Mouse (Mus musculus): ENCODE measurements at regions not wholly inside any gene's neighbourhood (a gene's known extent, or its start where the extent isn't known, plus 50 kb on each side); places are given as distances from the start of the nearest gene placed in this dataset.

GRCm38 (mm10) chr6:16365450-16365849 is 532.8 kb downstream of the Tfec start:
- DNase-seq (ENCODE audit: low spot score): no peak

DNA sequence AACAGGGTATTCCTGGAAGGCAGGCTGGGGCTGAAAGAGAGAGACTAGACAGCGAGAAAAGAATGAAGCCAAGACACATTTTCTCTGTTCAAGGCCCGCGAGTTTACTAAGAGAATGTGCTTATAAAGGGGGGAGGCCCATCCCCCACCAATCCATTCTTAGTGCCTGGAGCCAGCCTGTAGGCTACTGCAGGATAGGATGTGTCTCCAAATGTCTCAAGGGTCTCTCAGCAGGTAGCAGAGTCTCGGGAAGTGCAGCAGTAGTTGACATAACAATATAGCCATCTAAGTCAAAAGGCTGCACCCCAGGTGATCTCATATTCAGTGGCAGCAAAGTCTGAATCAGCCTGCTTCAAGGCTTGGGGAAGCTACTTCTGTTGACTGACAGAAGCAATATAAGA is 536.2 kb downstream of the Tfec start:
- no peak for DNase-seq (ENCODE audit: low spot score)

DNA sequence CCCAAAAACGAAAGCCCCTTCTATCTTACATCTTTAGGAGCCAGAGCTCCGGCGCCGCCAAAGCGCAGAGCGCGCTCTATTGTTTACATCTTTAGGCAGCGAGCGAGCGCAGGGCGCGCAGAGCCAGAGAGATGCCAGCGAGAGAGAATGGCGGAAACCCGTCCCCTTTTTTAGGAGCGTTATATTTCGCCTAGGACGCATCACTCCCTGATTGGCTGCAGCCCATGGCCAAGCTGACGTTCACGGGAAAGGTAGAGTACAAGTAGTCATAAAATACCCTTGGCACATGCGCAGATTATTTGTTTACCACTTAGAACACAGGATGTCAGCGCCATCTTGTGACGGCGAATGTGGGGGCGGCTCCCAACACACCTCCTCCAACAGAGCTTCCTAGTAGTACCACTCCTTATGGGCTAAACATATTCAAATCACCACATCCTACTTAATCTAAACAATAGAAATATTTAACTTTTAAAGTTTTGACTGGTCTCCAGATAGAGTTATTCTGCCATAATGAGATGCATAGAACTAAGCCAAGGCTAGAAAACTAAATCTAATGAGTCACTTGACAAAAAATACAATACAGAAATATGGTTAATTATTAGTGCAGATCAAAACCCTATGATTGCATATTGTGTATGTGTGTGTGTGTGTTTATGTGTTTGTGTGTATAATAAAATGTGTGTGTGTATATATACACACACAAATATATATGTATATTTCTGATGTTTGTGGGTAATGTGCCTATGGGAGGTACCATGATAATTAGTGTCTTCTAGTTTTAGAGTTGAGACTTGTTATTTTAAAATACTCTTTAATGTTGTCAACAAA is 538.1 kb downstream of the Tfec start:
- peak; percentile 5 for DNase-seq (ENCODE audit: low spot score)

DNA sequence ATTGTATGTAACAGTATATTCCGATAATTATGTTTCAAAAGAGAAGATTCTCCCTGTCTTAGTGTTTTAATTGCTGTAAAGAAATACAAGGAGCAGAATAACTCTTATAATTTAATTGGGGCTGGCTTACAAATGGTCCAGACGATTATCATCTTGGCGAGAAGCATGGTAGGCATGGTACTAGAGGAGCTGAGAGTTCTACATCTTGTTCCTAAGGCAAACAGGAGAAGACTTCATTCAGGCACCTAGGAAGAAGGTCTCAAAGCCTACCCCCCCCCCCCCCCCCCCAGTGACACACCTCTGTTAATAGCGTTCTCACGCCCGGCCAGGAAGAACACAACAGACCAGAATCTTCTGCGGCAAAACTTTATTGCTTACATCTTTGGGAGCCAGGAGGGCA is 538.8 kb downstream of the Tfec start:
- no peak for DNase-seq (ENCODE audit: low spot score)

DNA sequence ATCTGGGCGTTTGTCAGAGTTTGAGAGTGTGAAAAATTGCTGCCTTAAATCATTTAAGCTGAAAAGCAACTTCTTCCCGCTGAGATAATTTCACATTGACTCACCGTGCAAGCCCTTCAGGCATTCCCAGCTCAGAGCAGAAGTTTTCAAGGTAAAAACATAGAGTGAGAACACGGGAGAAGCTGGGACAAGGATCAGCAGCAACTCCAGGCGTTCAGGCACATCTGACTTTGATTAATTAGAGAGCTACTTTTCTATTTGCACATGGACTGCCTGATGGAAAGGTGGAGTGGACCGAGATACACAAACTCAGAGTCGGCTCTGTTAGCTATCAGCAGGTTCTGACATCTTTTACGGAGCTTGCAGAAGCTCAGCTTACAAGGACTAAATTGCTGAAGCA is 564.6 kb downstream of the Tfec start:
- no peak for DNase-seq (ENCODE audit: low spot score)

GRCm38 (mm10) chr6:16314305-16315010 is 583.8 kb downstream of the Tfec start:
- DNase-seq (ENCODE audit: low spot score): no peak

GRCm38 (mm10) chr6:16312915-16313314 is 585.3 kb downstream of the Tfec start:
- DNase-seq (ENCODE audit: low spot score): no peak

- DNase-seq (ENCODE audit: low spot score): no peak
These were observed 563.0 kb downstream of the Mdfic start for GRCm38 (mm10) chr6:16283328-16284072.

- no peak for DNase-seq (ENCODE audit: low spot score)
These were observed 561.5 kb downstream of the Mdfic start for GRCm38 (mm10) chr6:16281938-16282337.

Measured in yolk sac, embryonic 10.5 days (tissue).